Mouse (Mus musculus) limb, embryonic 12.5 days (tissue): ENCODE measurements around the gene Nemf. TPM values are rescaled to one million over a fixed set of nuclear protein-coding genes. Genes with fewer than 3 reads are reported as not detected.
A peak's percentile ranks its signal among the peaks of the same experiment; 100 is the strongest.

ENCODE experiments used
- ATAC-seq: fragments of 200-750 bp; cut with Nextera tagmentation; 2 replicates; pipeline ENCODE4 v1.8.0; 2017; ENCODE audit warnings: low read depth, moderate TSS enrichment; ENCODE audit not compliant: insufficient number of reproducible peaks, insufficient read depth, low FRiP score, low TSS enrichment
- H3K27ac ChIP-seq: fragments of 300-500 bp; sonication (generic); 2 replicates; pipeline ENCODE4 v1.5.1; 2016; ENCODE audit warnings: mild to moderate bottlenecking, moderate library complexity
- H3K27me3 ChIP-seq: fragments of 300-500 bp; sonication (generic); 2 replicates; pipeline ENCODE4 v1.6.1; 2016; ENCODE audit warnings: mild to moderate bottlenecking, moderate library complexity
- H3K36me3 ChIP-seq: fragments of 300-500 bp; sonication (generic); 2 replicates; pipeline ENCODE4 v1.6.1; 2016; ENCODE audit warnings: mild to moderate bottlenecking, moderate library complexity
- H3K4me1 ChIP-seq: fragments of 300-500 bp; sonication (generic); replicated peaks from 2 replicates; pipeline ENCODE4 v1.6.1; 2016
- H3K4me2 ChIP-seq: fragments of 300-500 bp; sonication (generic); 2 replicates; pipeline ENCODE4 v1.6.1; 2016; ENCODE audit warnings: mild to moderate bottlenecking, moderate library complexity
- H3K4me3 ChIP-seq: fragments of 300-500 bp; sonication (generic); replicated peaks from 2 replicates; pipeline ENCODE4 v1.5.1; 2016; ENCODE audit warnings: mild to moderate bottlenecking
- H3K9ac ChIP-seq: fragments of 300-500 bp; sonication (generic); replicated peaks from 2 replicates; pipeline ENCODE4 v1.6.1; 2016; ENCODE audit warnings: mild to moderate bottlenecking, moderate library complexity
- H3K9me3 ChIP-seq: fragments of 300-500 bp; sonication (generic); 2 replicates; pipeline ENCODE4 v1.6.1; 2016; ENCODE audit warnings: mild to moderate bottlenecking, moderate library complexity
- WGBS: fragments of 180-500 bp; shearing (Covaris S2); methylation state at CpG from one replicate; pipeline ENCODE4 v1.1.7; 2016; 5-methylcytosine and 5-hydroxymethylcytosine counted together
- polyA plus RNA-seq: library from polyadenylated mRNA; unstranded; fragments of >200 nt; fragmentation: Nextera tagmentation; extraction: Ambion mirVana; gene quantifications from 2 replicates; pipeline ENCODE4 v1.2.1, GENCODE M21; 2016

Nemf gene
- polyA plus RNA-seq, 1 experiment from 2014 or later: 99.3 TPM

DNA sequence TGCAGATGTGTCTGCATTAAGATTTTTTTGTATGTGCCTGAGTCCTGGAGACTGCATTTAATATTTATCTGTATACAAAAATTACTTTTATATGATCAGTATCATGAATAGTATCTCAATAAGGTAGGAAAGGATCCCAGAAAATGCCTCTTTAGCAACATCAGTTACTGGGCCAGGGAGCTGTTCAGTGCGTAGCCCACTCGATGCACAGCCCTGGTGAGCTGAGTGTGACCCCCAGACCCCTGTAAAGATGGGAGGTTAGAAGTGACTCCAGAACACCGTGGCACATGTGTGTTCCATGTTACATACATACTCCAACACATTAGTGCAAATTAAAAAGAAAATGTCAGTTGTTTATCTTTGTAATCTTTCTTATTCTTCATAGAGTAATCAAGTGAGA, 57.1 kb downstream of the Nemf start:
- Histone ChIP-seq H3K27me3 (no peaks in the 10 kb centered on the region), H3K4me2 (no peak overlapping the region), H3K36me3 (peaks cover 50% of the 10 kb centered on the region), H3K9me3 (no peaks in the 10 kb centered on the region), H3K4me1 (peaks cover 24% of the 10 kb centered on the region), H3K9ac (no peak overlapping the region), H3K27ac (no peak overlapping the region), H3K4me3 (no peak overlapping the region)
- ATAC-seq: no peak
- 81% methylated on average over 3 of the region's 3 CpGs for WGBS

DNA sequence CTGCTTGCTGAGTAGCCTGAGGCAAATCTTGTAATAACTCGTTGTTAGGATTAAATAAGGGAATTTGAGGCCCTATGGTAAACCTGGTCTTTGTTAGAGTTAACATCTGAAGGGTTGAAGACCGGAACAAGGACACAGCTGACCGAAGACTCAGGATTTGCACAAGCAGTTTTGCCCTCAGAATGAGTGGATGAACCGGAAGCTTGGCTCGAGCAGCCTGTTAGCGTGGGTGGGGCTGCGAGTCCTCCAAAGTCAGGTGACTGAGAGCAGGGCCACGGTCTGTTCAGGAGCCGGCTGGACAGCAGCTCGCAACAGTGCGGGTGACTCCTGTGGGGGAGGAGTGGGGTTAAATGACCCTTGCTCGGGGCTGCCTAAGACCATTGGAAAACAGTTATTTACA, 57.7 kb downstream of the Nemf start:
- WGBS: 52% methylated on average over 12 of the region's 12 CpGs
- H3K4me3 ChIP-seq: 0 out of 2 replicates have a peak overlapping the region, but pooled peaks have one; percentile 9
- H3K36me3 ChIP-seq: peaks cover 45% of the 10 kb centered on the region
- peak overlapping the region; percentile 80 for H3K4me2 ChIP-seq
- no peak for ATAC-seq
- H3K9ac ChIP-seq: peak overlapping the region; percentile 31
- H3K4me1 ChIP-seq: peaks cover 24% of the 10 kb centered on the region
- no peaks in the 10 kb centered on the region for H3K27me3 ChIP-seq
- H3K9me3 ChIP-seq: no peaks in the 10 kb centered on the region
- H3K27ac ChIP-seq: no peak overlapping the region

DNA sequence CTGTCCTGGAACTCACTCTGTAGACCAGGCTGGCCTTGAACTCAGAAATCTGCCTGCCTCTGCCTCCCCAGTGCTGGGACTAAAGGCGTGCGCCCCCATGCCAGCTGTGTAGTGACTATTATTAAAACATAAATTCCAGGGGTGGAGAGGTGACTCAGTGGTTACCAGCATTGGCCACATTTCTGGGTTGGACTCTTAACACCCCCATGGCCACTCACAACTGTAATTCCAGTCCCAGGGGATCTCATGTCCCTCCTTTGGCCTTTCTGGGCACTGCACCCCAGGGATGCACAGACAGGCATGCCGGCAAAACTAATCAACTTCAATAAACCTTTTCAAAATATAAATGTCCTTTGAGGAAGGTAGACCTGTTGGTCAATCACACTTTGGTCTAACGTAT, 58.7 kb downstream of the Nemf start:
- 89% methylated on average over 4 of the region's 4 CpGs for WGBS
- ATAC-seq: no peak
- Histone ChIP-seq H3K4me1 (peaks cover 24% of the 10 kb centered on the region), H3K27ac (no peak overlapping the region), H3K4me3 (peak overlapping the region; percentile 94; the same call in 1 of the 2 replicates), H3K36me3 (peaks cover 36% of the 10 kb centered on the region), H3K4me2 (peak overlapping the region; percentile 80), H3K9me3 (no peaks in the 10 kb centered on the region), H3K27me3 (no peaks in the 10 kb centered on the region), H3K9ac (no peak overlapping the region)

DNA sequence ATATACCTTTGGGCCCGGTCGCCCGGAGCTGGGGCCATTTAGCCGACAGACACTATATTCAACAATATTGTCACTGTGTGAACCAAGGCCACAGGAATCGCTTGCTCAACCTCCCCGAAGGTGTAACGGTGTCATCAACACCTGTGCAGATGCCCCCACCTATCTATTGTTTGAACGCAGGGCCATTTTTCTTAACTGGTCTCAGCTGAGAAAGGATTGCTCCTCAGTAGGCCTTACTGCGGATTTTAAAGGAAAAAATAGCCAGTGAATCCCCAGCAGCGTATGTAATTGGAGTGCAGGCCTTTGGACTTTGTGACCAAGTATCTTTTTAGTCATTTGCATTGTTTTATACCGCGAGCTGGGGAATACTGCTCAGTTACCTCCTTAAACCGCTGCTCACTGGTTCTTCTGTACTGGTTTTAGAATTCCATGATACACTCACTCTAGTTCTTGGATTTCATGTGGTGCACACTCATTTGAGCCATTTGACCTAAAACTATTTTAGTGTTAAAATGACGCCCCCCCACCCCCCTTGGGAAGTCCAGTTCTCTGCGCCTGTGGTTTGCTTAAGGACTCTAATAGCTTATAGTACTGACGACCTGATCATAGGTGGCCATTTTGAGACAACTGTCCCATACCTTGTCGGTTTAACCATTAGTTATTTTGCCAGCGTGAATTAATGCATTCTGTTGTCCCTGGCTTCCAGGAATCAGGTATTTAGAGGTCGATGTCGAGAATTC, 59.4 kb downstream of the Nemf start:
- peak overlapping the region; percentile 97 for H3K27ac ChIP-seq
- no peaks in the 10 kb centered on the region for H3K27me3 ChIP-seq
- WGBS: 20% methylated on average over 20 of the region's 20 CpGs
- H3K4me1 ChIP-seq: peaks cover 24% of the 10 kb centered on the region
- H3K9ac ChIP-seq: peak overlapping the region; percentile 98
- peaks cover 31% of the 10 kb centered on the region for H3K36me3 ChIP-seq
- H3K9me3 ChIP-seq: no peaks in the 10 kb centered on the region
- ATAC-seq: no peak; the same call in 1 of the 2 replicates
- peak overlapping the region; percentile 94 for H3K4me3 ChIP-seq
- peak overlapping the region; percentile 80 for H3K4me2 ChIP-seq

DNA sequence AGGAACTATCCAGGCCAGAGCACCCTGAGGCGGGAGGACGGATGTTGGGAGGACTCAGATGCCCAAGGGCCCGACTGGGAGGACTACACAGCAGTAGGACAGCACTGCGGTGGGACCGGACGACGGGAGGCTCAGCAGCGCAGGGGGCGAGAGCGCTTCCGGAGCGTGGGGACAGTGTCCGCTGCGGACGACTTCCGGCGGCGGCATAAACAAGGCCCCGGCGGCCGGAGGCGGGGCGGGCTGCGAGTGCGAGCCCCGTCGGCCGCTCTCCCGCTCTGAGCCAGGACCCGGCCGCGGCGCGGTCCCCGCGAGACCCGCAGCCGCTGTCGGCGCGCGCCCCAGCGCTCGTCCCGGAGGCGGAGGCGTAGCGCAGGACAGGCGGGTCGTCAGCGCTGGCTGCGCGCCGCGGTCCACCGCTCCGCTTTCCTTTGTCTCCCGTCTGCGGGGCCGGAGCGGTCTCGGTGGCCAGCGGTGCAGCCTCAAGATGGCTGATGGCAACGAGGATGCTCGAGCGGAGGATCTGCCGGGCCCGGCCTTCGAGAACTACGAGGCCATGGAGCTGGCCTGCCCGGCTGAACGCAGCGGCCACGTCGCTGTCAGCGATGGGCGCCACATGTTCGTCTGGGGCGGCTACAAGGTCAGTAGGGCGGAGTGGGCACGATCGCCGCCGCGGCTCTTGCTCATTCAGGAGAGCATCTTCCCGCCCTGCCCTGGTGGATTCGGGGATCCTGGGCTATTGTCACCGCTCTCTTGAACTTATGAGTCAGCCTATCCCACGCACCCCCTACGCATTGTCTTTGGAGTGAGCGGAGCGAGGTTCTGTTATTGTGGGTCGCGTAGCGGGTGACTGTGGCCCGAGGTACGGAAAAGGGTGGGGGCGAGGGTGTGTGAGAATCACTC, 60.2 kb downstream of the Nemf start, which contains the start of gene Klhdc2:
TSS of gene Klhdc2 (plus strand) at position 171 of the 900 bp plus-strand sequence.
- Histone ChIP-seq H3K27ac (peak within 1 kb of the TSS; percentile 97), H3K9ac (peak within 1 kb of the TSS; percentile 98), H3K9me3 (no peaks in the 10 kb centered on the region), H3K27me3 (no peaks in the 10 kb centered on the region), H3K4me2 (peak within 1 kb of the TSS; percentile 80), H3K4me3 (peak within 1 kb of the TSS; percentile 94), H3K4me1 (peaks cover 24% of the 10 kb centered on the region), H3K36me3 (peaks cover 23% of the 10 kb centered on the region)
- WGBS: under 1% methylated on average over 89 of the region's 98 CpGs
- peak; percentile 91 for ATAC-seq

DNA sequence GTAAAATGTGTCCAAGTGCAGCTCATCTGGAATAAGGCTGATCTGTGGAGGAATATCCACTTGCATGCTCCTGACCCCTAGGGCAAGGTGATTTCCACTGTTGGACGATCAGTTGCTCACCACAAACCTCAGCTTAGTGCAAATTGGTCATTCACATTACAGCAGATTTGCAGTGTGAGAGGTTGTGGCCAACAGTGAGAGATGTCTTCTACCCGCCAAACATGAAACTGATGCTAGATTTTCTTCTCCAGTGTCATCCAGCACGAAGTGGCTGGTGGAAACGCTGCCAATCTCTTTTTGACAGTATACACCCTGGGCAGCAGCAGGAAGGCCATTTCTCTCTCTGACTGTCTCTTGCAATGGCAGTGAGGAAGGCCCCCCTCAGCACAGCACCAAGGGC, 61.3 kb downstream of the Nemf start:
- H3K27ac ChIP-seq: 0 out of 2 replicates have a peak overlapping the region, but pooled peaks have one; percentile 97
- peaks cover 13% of the 10 kb centered on the region for H3K36me3 ChIP-seq
- 85% methylated on average over 4 of the region's 4 CpGs for WGBS
- H3K4me1 ChIP-seq: peaks cover 24% of the 10 kb centered on the region
- no peaks in the 10 kb centered on the region for H3K27me3 ChIP-seq
- no peaks in the 10 kb centered on the region for H3K9me3 ChIP-seq
- peak overlapping the region; percentile 94; the same call in 1 of the 2 replicates for H3K4me3 ChIP-seq
- H3K4me2 ChIP-seq: peak overlapping the region; percentile 80
- 0 out of 2 replicates have a peak overlapping the region, but pooled peaks have one; percentile 98 for H3K9ac ChIP-seq
- no peak for ATAC-seq

DNA sequence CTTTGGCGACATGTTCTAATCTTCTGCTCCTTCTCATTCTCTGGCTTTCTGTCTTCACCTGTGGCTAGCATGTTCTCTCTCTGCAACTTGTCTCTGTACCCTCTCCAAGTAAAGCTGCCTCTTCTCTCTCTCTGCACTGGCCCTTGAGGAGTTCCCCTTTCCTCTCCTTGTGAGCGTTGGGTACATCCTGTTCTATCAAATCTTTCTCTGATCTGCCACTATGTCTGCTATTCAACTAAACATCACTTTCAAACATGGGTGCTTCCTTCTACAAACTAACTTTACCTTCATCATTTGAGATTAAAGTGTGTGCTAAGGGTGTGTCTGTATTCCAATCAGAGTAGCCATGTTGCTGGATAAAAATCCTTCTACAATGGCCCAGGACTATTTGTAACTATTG, 62.0 kb downstream of the Nemf start:
- Histone ChIP-seq H3K9ac (no peak overlapping the region), H3K4me2 (no peak overlapping the region), H3K36me3 (peaks cover 6% of the 10 kb centered on the region), H3K9me3 (no peaks in the 10 kb centered on the region), H3K27me3 (no peaks in the 10 kb centered on the region), H3K27ac (no peak overlapping the region), H3K4me1 (peaks cover 24% of the 10 kb centered on the region), H3K4me3 (no peak overlapping the region)
- 87% methylated on average over 2 of the region's 2 CpGs for WGBS
- no peak for ATAC-seq

DNA sequence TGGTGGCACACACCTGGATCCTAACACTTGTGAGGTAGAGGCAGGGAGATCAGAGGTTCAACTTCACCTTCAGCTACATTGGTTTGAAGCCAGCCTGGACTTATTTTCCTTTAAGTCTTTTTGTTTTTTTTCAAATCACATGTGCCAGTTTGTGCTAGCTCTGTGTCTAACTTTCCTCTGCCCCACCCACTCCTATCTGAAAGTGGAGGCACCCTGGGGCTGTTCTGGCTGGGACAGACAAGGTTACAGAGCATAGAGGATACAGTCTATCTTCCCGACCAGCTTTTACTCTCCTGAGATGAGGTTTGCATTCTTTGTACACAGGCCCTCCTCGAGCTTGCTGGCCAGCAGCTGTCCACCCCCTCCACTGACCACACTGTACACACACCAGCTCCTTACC, 63.1 kb downstream of the Nemf start:
- WGBS: 60% methylated on average over 2 of the region's 2 CpGs
- Histone ChIP-seq H3K9me3 (no peaks in the 10 kb centered on the region), H3K9ac (no peak overlapping the region), H3K36me3 (no peaks in the 10 kb centered on the region; the same call in 1 of the 2 replicates), H3K4me2 (no peak overlapping the region), H3K4me3 (no peak overlapping the region), H3K27me3 (no peaks in the 10 kb centered on the region), H3K27ac (no peak overlapping the region), H3K4me1 (peaks cover 14% of the 10 kb centered on the region)
- ATAC-seq: no peak

DNA sequence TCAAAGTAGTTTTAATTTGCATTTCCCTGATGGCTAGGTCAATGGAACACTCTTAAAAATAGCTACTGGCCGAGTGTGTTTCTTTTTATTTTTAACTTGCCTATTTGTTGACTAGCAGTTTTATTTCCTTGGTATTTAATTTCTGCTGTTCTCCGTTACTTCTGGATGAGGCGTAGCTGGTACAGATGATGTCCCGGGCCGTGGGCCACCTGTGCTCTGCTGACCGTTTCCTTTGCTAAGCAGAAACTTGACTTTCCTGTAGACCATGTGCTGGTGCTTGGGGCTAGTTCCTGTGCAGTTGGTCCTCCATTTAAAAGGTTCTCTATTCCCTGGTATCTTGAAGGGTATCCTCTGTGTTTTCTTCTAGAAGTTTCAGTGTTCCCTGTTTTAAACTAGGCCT, 64.6 kb downstream of the Nemf start:
- no peak for ATAC-seq
- Histone ChIP-seq H3K9me3 (no peaks in the 10 kb centered on the region), H3K4me3 (no peak overlapping the region), H3K27me3 (no peaks in the 10 kb centered on the region), H3K36me3 (no peaks in the 10 kb centered on the region), H3K4me2 (no peak overlapping the region), H3K27ac (no peak overlapping the region), H3K9ac (no peak overlapping the region), H3K4me1 (peaks cover under 1% of the 10 kb centered on the region)
- 88% methylated on average over 6 of the region's 6 CpGs for WGBS

DNA sequence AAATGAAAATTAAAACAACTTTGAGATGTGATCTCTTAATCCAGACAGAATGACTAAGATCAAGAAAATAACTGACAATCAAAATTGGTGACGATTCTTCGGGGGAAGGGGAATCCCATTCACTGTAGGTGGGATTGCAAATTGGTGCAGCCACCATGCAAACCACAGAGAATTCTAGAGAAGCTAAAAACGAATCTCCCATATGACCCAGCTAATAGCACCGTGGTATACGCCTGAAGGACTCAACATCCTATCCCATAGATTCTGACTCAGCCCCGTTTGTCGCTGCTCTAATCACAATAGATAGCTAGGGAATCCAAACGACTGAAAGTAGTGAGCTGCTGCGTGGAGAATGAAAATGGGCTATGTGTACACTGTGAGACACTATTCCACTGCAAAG, 68.3 kb downstream of the Nemf start:
- Histone ChIP-seq H3K36me3 (no peaks in the 10 kb centered on the region), H3K27ac (no peak overlapping the region), H3K27me3 (no peaks in the 10 kb centered on the region), H3K4me3 (no peak overlapping the region), H3K4me2 (no peak overlapping the region), H3K9me3 (no peaks in the 10 kb centered on the region), H3K4me1 (no peaks in the 10 kb centered on the region), H3K9ac (no peak overlapping the region)
- 81% methylated on average over 9 of the region's 9 CpGs for WGBS
- no peak for ATAC-seq

DNA sequence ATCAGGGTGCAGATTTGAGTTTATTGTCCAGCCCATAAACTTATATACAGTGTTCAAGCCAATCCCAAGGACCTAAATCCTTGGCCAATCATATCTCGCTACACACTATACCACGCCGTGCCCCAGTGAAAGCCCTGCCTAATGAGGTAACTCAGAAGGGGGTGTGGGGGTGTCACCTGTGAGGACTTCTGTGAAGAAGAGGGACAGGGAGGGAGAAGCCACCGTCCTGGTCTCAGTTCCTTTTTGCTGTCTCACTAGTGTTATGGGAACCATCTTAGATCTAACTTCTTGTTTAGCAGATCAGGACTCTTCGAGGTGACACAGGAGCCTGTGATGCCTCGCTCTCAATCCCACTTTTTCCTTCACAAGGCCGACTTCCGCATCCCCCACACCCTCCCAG, 69.4 kb downstream of the Nemf start:
- H3K36me3 ChIP-seq: no peaks in the 10 kb centered on the region
- 90% methylated on average over 8 of the region's 8 CpGs for WGBS

More for the DNA sequence above, 69.4 kb downstream of the Nemf start:
- Histone ChIP-seq H3K4me3 (no peak overlapping the region), H3K27ac (no peak overlapping the region), H3K27me3 (no peaks in the 10 kb centered on the region), H3K4me2 (no peak overlapping the region), H3K9ac (no peak overlapping the region), H3K4me1 (no peaks in the 10 kb centered on the region), H3K9me3 (no peaks in the 10 kb centered on the region)
- no peak for ATAC-seq
